In genomic region chr5:52528545-52528944, GRCm38 (mm10) we compare ENCODE assay signal across 14 mouse cellular contexts. TPM values are rescaled to one million over a fixed set of nuclear protein-coding genes. Genes with fewer than 3 reads are reported as not detected.
DNase-seq lines count a peak whose midpoint lies in the region; ATAC-seq lines count a peak whose summit lies in the region.
"Had no signal": no experiment of that assay in that cellular context is flagged by ENCODE, and none has a peak within 500 bp of the region (broad histone marks: within the 10 kb centered on the region; RNA-seq: fewer than 3 reads in every experiment).

No protein-coding gene starts in this region.

- no peaks in the 10 kb centered on the region for H3K4me1 ChIP-seq in liver, embryonic 12.5 days
- H3K4me1 ChIP-seq: neural tube, embryonic 13.5 days had no signal

- no peak overlapping the region for H3K9ac ChIP-seq in liver, embryonic 12.5 days
- H3K9ac ChIP-seq: neural tube, embryonic 13.5 days had no signal

- peak; percentile 40 for DNase-seq in left cerebral cortex, postnatal 4 days
- DNase-seq in left cerebral cortex, adult 11 months (ENCODE audit: low spot score): no peak
- DNase-seq in cerebellum, adult 8-10 months: peak; percentile 74
- peak; percentile 6 to 29 for DNase-seq in right cerebral cortex, postnatal 36 days (ENCODE audit: low spot score in 2 of 2)
- no peak for DNase-seq in testis, postnatal 14 days (ENCODE audit: low spot score)
- DNase-seq: gastrocnemius, postnatal 25 days; thymus, postnatal 4 days had no signal

- no peaks in the 10 kb centered on the region for H3K36me3 ChIP-seq in liver, embryonic 12.5 days
- H3K36me3 ChIP-seq: neural tube, embryonic 13.5 days had no signal

- WGBS in liver, embryonic 12.5 days (ENCODE audit: insufficient replicate concordance): 27% methylated on average over 7 of the region's 7 CpGs

- no peak overlapping the region for H3K4me3 ChIP-seq in liver, embryonic 12.5 days
- H3K4me3 ChIP-seq: neural tube, embryonic 13.5 days had no signal

- 0 out of 2 replicates have a peak, but pooled peaks cover 4% of the 10 kb centered on the region for H3K27me3 ChIP-seq in liver, embryonic 12.5 days (replicated peaks)
- H3K27me3 ChIP-seq: CH12.LX; neural tube, embryonic 13.5 days had no signal

- H3K9me3 ChIP-seq in liver, embryonic 12.5 days (replicated peaks): no peaks in the 10 kb centered on the region
- H3K9me3 ChIP-seq: neural tube, embryonic 13.5 days had no signal

- peak; percentile 91 for ATAC-seq in granulocyte monocyte progenitor cell, adult 5-6 weeks (replicated peaks; ENCODE audit: poor library complexity, severe bottlenecking)
- ATAC-seq in liver, embryonic 12.5 days: no peak
- ATAC-seq: lung, postnatal 0 days; midbrain, embryonic 16.5 days; Patski had no signal

- H3K4me2 ChIP-seq in liver, embryonic 12.5 days: no peak overlapping the region
- H3K4me2 ChIP-seq: neural tube, embryonic 13.5 days had no signal

- no peak overlapping the region for H3K27ac ChIP-seq in liver, embryonic 12.5 days
- H3K27ac ChIP-seq: neural tube, embryonic 13.5 days had no signal

- intact Hi-C loops in left cerebral cortex, postnatal 4 days (cut with DNase I): loop anchor here (10.0 kb wide), 1 partner anchor 414 kb away; no protein-coding TSS in a partner anchor

RNA-seq across cellular contexts. Expression of gene Lgi2, which starts 37.7 kb away (rescaled TPM):
- total RNA-seq in left cerebral cortex, postnatal 4 days (2021): 10 to 100 TPM; 32.3 to 33.9 TPM
- total RNA-seq in granulocyte monocyte progenitor cell, adult 5-6 weeks (2014; fragmentation: Nextera tagmentation): not detected in 2 replicates
- total RNA-seq in granulocyte monocyte progenitor cell, adult 5-6 weeks (2017): not detected in 2 replicates
- 0.50 and 0.77 TPM in 2 replicates for polyA plus RNA-seq in liver, embryonic 12.5 days (2016; fragmentation: Nextera tagmentation; extraction: Ambion mirVana)
- total RNA-seq: CH12.LX had no signal

RNA-seq across cellular contexts. Expression of gene Ccdc149, which starts 57.2 kb away (rescaled TPM):
- total RNA-seq in left cerebral cortex, postnatal 4 days (2021): 10 to 100 TPM; 28.2 to 30.7 TPM
- 1.9 and 5.3 TPM in 2 replicates for total RNA-seq in granulocyte monocyte progenitor cell, adult 5-6 weeks (2014; fragmentation: Nextera tagmentation)
- 3.1 and 3.7 TPM in 2 replicates for total RNA-seq in granulocyte monocyte progenitor cell, adult 5-6 weeks (2017)
- polyA plus RNA-seq in liver, embryonic 12.5 days (2016; fragmentation: Nextera tagmentation; extraction: Ambion mirVana): 0.72 and 0.74 TPM in 2 replicates
- total RNA-seq: CH12.LX had no signal

Comparison
In these comparisons a context has a peak if more than half of its experiments do, and no peak if none do; other contexts are left out.
1. DNase-seq: peak in left cerebral cortex, postnatal 4 days (single experiment), cerebellum, adult 8-10 months (single experiment) and right cerebral cortex, postnatal 36 days (2 of 2); none in left cerebral cortex, adult 11 months (single experiment) and testis, postnatal 14 days (single experiment).
2. RNA of gene Lgi2, which starts 37.7 kb away (total RNA-seq): 32.3 to 33.9 TPM in left cerebral cortex, postnatal 4 days; not detected in granulocyte monocyte progenitor cell, adult 5-6 weeks; every median in the first group is over 10 times any median in the second.
3. RNA of gene Ccdc149, which starts 57.2 kb away (total RNA-seq): 28.2 to 30.7 TPM in left cerebral cortex, postnatal 4 days; 1.9 to 5.3 TPM in granulocyte monocyte progenitor cell, adult 5-6 weeks; every median in the first group is over 4 times any median in the second.